In genomic region chr10:52027161-52028035, GRCm38 (mm10) we compare ENCODE assay signal across 7 mouse cellular contexts. TPM values are rescaled to one million over a fixed set of nuclear protein-coding genes. Genes with fewer than 3 reads are reported as not detected.
DNase-seq lines count a peak whose midpoint lies in the region; ATAC-seq and TF ChIP-seq lines count a peak whose summit lies in the region.

No protein-coding gene starts in this region.

- H3K4me3 ChIP-seq in embryonic fibroblast, embryonic 13.5 days (ENCODE audit: insufficient read depth, low read length) = peak overlapping the region; percentile 17; the same call in 1 of the 2 replicates
- H3K4me3 ChIP-seq in hindbrain, embryonic 15.5 days = peak overlapping the region; percentile 43
- H3K4me3 ChIP-seq in neural tube, embryonic 13.5 days = peak overlapping the region; percentile 45

- under 1% methylated on average over 65 of the region's 68 CpGs for WGBS in hindbrain, embryonic 15.5 days
- under 1% methylated on average over 66 of the region's 68 CpGs for WGBS in neural tube, embryonic 13.5 days

- peak; percentile 77 for ATAC-seq in hindbrain, embryonic 15.5 days (ENCODE audit: low FRiP score, low read depth)
- ATAC-seq in neural tube, embryonic 13.5 days (ENCODE audit: low read depth) = peak; percentile 72

- TF ChIP-seq POLR2A in embryonic fibroblast, embryonic 13.5 days (IDR thresholded peaks at IDR 0.05; ENCODE audit: low read depth, low read length) = no peak

- H3K27me3 ChIP-seq in hindbrain, embryonic 15.5 days = peaks cover 85% of the 10 kb centered on the region
- peaks cover 100% of the 10 kb centered on the region for H3K27me3 ChIP-seq in neural tube, embryonic 13.5 days

- H3K9ac ChIP-seq in hindbrain, embryonic 15.5 days = no peak overlapping the region
- peak overlapping the region; percentile 61 for H3K9ac ChIP-seq in neural tube, embryonic 13.5 days

- intact Hi-C loops in left cerebral cortex, postnatal 4 days (cut with DNase I) = no loop called here
- intact Hi-C loops in left cerebral cortex, postnatal 36 days (cut with DNase I) = no loop called here

- DNase-seq in left cerebral cortex, postnatal 4 days = peak; percentile 7
- no peak for DNase-seq in left cerebral cortex, postnatal 36 days (ENCODE audit: low spot score in 2 of 2)
- DNase-seq in thymus, postnatal 25 days = no peak
- DNase-seq in lung, adult 18-20 months = no peak

- no peaks in the 10 kb centered on the region for H3K4me1 ChIP-seq in embryonic fibroblast, embryonic 13.5 days (ENCODE audit: control insufficient read depth, insufficient read depth, low read length)
- peaks cover 19% of the 10 kb centered on the region for H3K4me1 ChIP-seq in hindbrain, embryonic 15.5 days (replicated peaks)
- peaks cover 28% of the 10 kb centered on the region for H3K4me1 ChIP-seq in neural tube, embryonic 13.5 days (replicated peaks)

- H3K36me3 ChIP-seq in hindbrain, embryonic 15.5 days = no peaks in the 10 kb centered on the region
- no peaks in the 10 kb centered on the region for H3K36me3 ChIP-seq in neural tube, embryonic 13.5 days

- peak overlapping the region; percentile 95 for H3K4me2 ChIP-seq in hindbrain, embryonic 15.5 days
- H3K4me2 ChIP-seq in neural tube, embryonic 13.5 days = peak overlapping the region; percentile 89

- no peak for TF ChIP-seq CTCF in embryonic fibroblast, embryonic 13.5 days (IDR thresholded peaks at IDR 0.05; ENCODE audit: borderline replicate concordance, insufficient read depth, low read length)

- no peaks in the 10 kb centered on the region for H3K9me3 ChIP-seq in hindbrain, embryonic 15.5 days
- H3K9me3 ChIP-seq in neural tube, embryonic 13.5 days = no peaks in the 10 kb centered on the region

- no peak overlapping the region for H3K27ac ChIP-seq in embryonic fibroblast, embryonic 13.5 days (ENCODE audit: insufficient read depth, low read length)
- H3K27ac ChIP-seq in hindbrain, embryonic 15.5 days (replicated peaks) = no peak overlapping the region
- H3K27ac ChIP-seq in neural tube, embryonic 13.5 days (replicated peaks) = no peak overlapping the region

RNA-seq across cellular contexts. Expression of gene Vgll2, which starts 5.1 kb away (rescaled TPM):
- total RNA-seq in left cerebral cortex, postnatal 4 days (2021) = not detected
- total RNA-seq in left cerebral cortex, postnatal 36 days (2021) = under 1 TPM in 1 of 2 experiments, not detected in 1; 0.25 TPM
- polyA plus RNA-seq in embryonic fibroblast, embryonic 13.5 days (2011; ENCODE audit: insufficient read length, low read depth, missing spikeins) = not detected in 2 replicates
- polyA plus RNA-seq in hindbrain, embryonic 15.5 days (2015; fragmentation: Nextera tagmentation; extraction: Ambion mirVana) = 0.17 and 0.19 TPM in 2 replicates
- 1.8 and 4.7 TPM in 2 replicates for polyA plus RNA-seq in neural tube, embryonic 13.5 days (2015; fragmentation: Nextera tagmentation; extraction: Ambion mirVana)
